Mouse (Mus musculus) thymus, postnatal 36 days (tissue): ENCODE measurements around the gene Ssbp4.

Source experiments
- DNase-seq, 2 experiments: peaks; one replicate each; pipeline ENCODE4 v3.0.0; 2022; ENCODE audit warnings: mixed read lengths in 2 of 2

The Ssbp4 gene

DNA sequence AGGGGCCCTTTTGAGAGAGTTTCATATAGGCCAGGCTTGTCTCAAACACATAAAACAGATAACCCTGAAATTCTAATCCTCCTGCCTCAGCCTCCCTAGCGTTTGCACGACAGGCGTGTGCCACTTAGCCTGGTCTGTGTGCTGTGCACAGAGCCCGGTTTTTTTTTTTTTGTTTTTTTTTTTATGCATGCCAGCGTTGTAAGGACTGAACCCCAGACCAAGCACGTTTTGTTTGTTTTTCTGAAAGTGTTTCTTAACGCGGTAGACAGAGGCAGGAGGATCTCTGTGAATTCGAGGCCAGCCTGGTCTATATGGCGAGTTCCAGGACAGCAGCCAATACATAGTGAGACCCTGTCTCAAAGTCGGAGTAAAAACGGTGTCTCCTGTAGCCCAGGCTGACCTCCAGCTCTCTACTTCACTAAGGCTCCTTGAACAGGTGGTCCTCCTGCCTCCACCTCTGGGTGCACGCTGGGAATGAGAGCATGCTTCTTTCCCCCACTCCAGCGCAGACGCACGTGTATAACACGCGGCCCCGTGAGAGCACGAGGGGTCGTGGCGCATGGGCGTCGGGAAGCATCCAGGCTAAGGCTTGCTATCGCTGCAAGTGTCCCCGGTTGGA is at the start of gene Ssbp4:
TSS of gene Ssbp4 (minus strand) at position 124 of the 619 bp plus-strand sequence.
- DNase-seq: no peak

DNA sequence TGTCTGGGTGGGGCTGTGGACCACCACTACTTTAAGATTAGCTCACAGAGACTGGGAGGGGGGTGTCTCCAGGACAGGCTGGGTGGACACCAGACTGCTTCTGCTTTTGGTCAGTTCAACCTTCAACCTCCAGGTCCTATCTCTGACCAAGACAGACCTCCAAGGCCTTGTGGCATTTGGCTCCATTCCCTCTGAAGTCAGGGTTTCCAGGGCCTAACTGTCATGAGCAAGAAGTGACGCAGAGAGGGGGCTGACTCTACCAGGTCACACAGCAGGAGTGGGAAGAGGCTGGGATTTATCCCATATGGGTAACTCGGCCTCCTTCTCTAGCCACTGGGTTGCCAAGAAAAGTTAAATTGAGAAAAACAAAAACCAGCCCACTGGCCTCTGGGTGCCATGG is 49.1 kb upstream of the Ssbp4 start:
- no peak for DNase-seq

DNA sequence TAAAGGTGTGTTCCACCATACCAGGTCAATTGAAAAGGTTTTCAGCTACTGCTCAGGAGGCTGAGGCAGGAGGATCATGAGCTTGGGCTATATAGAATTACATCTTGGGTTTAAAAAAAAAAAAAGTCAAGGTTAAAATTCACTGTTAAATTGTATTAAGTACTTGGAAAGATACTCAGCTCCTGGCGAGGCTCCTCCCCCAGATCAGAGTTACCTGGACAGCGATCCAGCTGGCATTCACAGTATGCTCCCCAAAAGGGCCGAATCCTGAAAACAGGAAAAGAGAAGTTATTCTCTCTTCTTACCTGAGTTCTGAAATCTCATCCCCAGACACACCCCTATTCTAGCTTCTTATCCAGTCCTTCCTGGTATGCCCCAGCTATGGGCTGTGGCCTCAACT is 48.5 kb upstream of the Ssbp4 start:
- DNase-seq: no peak

DNA sequence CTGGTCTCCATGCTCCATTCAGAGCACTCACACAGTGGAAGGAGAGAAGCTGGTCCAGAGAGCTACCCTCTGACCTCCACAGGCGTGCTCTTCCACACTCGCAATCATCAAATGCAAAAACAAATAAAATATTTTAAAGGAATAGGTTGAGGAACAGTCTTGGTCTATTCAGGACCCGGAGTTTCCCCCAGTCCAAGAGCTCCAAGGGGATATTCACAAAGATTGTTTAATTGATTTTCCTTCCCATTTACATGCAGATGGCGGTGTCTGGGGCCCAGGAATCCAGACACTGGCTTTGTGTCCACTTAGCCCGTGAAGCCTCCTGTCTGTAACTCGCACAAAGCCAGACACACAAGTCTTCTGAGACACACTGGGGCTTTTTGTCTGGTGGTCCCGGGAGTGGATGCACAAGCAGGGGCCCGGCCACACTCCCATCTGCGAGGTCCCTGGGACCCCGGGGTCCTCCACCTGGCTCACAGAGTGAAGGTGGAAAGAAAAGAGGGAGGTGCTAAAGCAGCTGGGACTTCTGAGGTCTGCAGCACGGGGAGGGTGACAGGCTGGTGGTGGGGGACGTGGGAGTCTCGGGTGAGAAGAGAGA is 47.6 kb upstream of the Ssbp4 start:
- DNase-seq: no peak

DNA sequence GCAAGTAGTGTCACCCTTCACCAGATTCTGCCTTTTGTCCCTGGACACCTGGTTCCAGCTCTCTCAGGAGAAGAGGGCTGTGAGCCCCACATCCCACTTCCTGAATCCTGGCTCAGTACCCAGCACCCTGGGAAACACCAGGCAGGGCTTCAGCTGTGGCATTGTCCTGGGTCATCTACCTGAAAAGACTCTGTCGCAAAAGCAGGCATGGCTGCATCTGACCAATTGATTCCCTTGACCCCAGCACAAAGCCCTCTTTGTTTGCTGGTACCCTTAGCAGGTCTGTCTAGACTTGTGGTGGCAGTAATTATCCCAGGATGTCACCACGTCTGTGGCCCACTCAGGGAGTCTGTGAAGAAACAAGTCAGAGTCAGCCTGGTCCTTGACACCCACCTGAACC is 46.8 kb upstream of the Ssbp4 start:
- no peak for DNase-seq

DNA sequence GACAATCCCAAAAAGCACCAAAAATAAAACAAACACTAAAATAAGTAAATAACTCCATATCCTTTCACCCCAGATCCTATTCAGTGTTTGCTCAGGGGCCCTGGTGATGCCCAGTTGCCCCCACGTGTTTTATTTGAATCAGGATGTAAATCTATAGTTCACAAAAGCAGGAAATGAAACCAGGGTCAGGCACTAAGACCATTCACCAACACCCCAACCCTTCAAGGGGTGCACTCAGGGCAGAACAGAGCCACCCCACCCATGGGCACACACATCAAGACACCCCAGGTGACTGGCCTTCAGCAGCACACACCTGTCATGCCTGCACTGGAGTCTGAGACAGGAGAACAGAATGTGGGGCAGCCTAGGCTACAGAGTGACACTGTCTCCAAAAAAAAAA is 45.4 kb upstream of the Ssbp4 start:
- no peak for DNase-seq

DNA sequence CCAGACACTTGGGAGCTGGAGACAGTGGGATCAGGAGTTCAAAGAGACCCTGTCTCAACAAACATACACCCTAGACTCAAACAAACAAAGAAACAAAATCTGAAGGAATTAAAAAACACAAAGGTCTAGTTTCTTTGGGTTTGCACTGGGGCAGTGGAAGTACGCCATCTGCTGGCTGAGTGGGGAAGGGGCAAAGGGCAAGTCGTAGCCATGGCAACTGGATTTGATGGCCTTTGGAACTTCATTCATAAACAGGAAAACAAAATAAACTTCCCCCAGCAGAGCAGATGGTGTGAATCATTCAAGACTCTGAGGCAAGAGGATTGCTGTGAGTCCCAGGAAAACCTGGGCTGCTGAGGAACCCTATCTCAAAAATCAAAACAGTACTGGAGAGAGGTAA is 44.6 kb upstream of the Ssbp4 start:
- DNase-seq: peak; percentile 54 to 58

DNA sequence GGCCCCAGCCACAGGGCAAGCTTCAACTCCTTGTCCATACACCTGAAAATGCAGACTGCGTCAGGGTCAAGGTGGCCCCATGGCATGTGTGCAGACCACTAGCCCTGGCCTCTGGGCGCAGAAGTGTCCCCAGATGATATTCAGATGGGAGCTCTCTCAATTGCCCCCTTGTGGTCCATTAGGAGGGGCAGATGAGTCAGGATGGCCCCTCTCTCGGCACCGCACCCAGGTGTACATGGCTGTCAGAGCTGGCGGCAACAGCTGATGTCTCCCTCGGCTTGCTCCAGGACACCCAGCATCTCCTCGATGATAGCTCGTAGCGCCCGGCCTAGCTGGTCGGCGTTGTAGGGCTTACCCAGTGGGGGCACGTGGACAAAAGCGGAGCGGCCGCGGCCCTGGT is 41.7 kb upstream of the Ssbp4 start:
- no peak for DNase-seq

DNA sequence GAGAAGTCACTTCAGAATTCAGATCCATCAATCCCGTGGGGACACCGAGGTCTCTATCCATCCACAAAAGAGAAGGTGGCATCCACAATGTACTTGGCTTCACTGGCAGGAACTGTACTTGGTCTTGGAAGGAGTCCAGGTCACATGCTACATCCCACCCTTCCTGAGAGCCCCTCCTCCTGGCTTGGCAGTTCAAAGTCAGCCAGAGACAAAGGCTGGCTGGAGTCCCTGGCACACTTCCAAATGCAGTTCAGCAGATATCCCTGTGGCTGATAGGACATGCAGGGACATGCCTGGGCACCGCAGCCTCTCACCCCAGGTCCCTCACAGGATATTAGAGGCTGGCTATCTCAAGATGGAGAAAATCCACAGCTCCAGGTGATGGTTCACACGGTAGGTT is 40.7 kb upstream of the Ssbp4 start:
- DNase-seq: no peak

DNA sequence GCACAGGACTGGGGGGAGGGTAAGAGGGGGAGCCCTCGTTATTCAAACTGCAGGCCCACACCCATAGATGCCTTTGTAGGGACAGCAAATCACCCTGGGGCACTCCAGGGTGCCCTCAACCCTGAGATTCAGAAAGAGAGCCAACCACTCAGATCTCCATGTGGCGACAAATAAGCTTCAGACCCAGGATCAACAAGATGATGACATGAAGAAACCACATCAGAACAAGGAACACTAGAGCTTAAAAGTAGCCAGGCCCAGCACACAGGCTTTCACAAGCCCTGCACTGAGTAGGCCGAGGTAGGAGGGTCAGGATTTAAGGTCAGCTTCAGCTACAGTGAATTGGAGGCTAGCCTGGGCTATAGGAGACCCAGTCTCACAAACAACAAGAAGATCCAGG is 40.2 kb upstream of the Ssbp4 start:
- DNase-seq: no peak

DNA sequence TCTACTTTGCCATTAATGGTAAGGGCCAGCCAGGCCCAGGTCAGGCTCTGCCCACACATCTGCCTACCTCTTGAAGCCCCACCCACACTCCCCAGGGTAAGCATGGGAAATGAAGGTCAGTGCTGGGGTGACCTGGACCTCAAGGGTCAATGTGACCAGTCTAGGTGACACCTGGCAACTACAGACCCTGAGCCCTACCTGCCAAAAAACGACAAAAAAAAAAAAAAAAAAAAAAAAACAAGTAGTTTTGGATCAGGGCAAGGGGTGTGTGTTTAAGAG is 39.4 kb upstream of the Ssbp4 start:
- no peak for DNase-seq

DNA sequence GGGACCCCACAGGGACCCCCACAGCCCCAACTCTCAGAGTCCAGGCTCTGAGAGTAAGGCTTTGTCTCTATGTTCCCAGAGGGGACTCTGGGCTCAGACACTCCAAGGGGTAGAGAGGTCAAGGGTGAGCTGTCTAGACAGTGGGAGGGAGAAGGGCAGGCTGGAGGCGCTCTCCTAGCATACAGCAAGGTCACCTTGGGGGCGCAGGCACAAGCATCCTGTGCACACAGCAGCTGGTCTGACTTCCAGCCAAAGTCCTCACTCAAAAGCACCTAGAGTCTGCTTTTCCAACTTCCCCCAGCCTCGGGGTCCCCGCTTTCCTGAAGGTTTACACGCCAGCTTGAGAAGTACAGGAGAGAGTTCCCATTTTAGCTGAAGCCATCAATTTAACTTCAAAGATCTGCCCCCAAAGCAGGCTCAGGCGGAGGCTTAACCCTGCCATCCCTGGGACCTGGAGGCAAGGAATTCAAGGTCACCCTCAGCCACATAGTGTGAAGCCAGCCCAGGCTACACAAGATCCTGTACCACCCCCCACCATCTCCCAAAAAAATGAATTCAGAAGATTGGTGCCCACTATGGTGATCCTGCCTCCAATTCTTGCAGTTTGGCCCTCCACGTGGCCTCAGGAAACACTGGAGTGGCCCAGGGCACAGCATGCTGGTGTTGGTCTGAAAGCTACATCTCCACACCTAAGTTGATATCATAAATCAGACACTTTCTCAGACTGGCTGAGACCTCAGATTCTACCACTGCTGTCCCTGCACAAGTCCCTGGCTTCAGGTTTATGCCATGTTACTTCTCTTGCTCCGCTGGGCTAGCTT is 38.9 kb upstream of the Ssbp4 start:
- no peak for DNase-seq

DNA sequence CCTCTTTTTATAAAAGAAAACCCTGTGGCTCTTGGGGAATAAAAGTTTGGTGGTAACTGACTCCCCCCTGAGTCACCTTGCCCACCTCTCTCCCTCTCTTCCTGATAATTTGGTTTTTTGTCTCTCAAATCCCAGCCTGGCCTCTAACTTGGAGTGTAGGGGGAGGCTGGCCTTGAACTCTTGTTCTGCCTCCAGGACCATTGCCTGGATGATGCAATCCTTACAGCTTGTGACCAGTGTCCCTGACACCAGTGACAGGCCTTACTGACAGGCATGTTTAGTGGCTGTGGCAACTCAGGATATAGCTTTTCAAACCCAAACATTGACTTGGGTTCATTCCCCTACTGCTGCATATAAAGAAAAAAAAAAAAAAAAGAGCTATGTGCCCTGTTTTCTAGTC is 38.1 kb upstream of the Ssbp4 start:
- no peak for DNase-seq

DNA sequence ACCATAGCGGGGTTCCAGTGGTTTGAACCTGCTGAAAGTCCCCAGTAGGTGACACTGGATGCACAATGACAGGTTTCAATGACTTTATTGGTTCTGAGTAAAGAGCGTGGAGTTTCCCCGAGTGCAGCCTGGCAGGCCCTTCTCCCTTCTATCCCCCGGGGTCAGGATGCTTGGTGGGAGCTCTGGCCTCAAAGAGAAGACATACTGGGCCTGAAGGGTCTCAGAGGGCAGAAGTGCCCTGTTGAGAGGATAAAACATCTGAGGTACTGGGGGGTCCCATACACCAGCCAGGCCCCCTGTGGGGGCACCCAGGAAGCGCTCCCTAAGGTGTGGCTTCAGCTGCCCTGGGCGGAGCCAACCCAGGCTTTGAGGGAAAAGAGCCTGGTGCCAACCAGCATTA is 37.7 kb upstream of the Ssbp4 start:
- no peak for DNase-seq

DNA sequence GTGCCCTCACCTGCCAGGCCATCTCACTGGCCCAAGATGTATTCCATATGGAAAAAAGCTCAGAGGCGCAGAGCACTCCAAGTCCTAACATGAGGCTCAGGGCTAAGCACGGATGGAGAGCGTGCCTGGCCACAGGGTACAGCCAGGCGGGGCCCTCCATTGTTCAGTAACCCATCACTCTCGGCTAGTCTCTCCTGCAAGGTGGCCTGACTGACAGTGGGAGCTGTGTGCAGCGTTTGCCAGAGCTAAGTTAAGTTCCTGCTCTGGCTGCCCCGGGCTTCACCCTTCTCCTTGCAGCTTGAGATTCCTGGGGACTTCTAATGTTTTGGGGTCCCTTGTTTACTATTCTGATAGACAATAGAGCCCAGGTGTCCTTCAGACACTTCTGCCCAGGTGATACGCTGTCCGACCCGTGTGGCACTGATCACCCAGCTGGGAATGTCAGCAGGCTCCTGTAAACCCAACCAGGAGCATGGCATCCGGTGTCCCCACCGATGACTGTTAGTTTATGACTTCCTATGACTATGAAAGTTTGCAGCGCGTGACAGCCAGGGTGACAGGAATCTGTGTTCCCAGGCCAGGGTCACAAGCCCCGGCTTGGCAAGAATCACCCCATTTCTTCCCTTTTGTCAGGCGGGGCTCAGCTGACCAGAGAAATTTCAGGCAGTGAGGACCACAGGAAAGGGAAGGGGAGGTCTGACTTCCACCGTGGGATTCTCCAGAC is 37.0 kb upstream of the Ssbp4 start:
- no peak for DNase-seq

DNA sequence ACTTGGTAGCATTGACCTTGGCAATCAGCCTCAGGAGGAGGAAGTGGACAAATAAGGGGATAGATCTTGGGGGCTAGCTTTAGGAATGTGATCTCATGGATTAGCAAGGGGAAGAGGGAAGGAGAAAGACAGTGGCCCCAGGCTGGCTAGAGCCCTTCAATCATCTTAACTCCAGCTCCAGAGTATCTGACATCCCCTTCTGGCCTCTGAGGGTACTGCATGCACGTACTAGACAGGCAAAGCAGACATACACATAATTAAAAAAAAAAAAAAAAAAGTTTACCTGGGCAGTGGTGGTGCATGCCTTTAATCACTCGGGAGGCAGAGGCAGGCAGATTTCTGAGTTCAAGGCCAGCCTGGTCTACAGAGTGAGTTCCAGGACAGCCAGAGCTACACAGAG is 35.4 kb upstream of the Ssbp4 start:
- no peak for DNase-seq

DNA sequence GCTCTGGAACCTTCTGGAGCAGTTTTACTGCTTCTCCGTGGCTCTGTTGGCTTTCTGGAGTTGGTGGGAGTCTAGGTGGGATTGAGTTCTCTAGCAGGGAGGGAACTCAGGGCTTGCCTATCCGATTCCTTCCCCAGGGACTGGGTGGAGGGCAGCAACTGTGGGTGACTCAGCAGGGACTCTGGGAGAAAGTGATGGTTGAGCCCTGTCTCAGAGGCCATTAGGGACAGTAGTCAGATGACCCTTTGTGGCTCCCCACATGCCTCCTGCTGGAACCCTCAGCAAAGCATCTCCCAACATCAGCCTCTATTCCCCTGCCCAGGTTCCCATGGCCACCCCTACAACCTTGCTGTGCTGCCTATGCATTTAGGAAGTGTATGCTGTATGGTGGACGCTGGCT is 34.3 kb upstream of the Ssbp4 start:
- no peak for DNase-seq

DNA sequence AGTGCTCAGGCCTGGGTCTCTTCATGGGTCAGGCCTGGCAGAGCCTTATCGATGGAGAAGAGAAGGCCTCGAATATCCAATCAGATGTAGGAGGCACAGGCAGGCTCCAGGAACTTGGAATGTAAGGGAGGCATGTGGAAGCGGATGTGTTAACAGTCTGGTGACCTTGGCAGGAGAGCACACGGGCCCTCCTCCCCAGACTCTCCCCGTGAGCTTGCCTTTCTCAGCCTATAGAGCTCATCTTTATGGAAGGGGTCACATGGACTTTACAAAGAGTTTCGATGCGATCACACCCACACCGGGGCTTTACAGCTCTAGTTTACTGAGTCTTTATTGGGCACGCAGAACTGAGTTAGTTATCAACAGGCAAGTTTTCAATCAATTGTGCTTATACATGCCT is 30.1 kb upstream of the Ssbp4 start:
- DNase-seq: no peak

DNA sequence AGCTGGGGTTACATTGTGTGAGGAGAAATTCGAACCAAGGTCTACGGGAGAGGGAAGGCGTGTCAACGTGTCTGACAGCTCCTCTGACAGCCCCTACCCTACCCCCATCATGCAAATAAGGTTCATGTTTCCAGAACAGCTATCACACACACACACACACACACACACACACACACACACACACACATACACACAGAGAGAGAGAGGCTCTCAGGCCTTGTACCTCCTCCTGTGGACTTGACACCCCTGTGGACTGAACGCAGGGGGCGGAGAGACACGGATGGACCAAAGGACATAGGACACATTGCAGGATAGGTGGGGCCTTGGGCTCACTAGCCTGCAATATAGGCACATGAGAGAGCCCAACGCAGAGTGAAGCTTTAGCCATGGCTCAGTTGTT is 28.2 kb upstream of the Ssbp4 start:
- DNase-seq: no peak

DNA sequence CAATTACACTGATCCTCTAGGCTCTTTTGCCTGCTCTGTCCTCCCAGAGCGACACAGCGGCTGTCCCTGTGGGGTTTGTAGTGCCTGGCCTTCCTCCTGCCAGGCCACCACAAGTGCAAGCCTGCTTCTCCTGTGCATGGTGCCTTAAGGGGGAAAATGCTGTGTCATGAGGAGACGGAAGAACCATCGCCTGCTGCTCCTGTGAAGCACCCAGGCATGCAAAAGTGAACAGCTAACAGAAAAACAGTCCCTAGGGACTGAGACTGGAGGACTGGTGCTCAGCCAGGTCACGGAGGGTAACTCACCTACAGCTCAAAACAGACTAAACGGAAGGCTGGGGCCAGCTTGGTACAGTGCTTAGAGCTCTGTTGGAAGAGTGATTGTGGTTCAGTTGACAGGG is 26.9 kb upstream of the Ssbp4 start:
- no peak for DNase-seq

DNA sequence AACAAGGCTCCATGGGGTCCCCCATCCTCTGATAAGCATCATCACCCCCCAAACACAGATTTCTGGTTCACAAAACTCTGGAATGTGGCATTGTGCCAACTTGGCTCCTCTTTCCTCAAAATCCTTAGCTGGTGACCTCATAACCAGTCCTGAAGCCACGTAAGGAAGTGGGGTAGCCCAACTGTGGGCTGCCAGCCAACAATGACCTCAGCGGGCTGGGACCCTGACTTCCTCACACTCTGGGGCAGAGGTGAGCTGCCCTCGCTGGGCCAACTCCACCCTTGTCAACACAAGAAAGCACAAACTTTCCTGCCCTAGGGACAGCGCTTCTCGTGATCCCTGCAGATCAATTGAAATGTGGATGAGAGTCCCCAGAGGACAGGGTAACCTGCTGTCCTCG is 25.4 kb upstream of the Ssbp4 start:
- no peak for DNase-seq

DNA sequence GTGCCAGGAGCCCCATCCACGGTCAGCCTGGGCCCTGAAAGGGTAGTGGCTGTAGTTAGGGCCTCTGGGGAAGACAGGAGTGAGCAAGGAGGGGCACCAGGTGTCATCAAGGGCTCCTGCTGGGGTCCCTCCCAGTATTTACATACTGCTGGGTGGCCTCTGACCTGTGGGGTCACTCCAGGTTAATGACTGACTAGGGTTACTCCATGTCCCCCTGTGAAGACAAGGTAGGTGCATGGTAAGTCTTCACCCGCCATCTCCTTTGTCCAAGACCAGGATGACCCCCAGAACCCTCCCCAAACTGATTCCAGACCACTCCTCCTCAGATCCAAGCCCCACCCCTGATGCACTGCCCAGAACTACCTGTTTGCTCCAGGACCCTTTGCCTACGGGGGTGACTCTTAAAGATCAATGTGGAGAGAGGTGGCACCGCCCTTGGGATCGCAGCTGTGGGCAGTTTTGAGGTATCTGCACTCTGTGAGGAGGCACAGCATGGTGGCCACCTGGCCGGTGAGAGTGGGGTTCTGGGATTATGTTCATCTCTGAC is 23.7 kb upstream of the Ssbp4 start, which contains the start of gene Gdf15:
TSS of gene Gdf15 (minus strand) at position 111 of the 547 bp plus-strand sequence.
- no peak for DNase-seq

DNA sequence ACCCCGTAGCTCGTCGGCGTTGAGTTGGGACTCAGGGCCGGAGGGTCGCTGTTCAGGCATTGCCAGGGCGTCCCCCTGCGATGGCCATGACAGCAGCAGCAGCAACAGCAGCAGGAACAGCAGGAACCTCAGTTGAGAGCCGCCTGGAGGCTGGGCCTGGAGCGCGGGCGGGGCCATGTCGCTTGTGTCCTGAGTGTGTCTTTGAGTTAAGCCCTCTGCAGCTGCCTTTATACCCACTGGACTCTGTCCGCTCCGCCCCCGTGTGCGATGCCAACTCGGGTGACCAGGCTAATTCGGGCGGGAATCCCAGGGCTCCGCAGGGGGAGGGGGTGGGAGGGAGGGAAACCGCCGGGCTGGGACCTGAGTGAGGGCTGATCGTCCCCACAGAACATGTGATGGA is 22.8 kb upstream of the Ssbp4 start:
- DNase-seq: no peak
